Mouse (Mus musculus): ENCODE measurements at regions not wholly inside any gene's neighbourhood (a gene's known extent, or its start where the extent isn't known, plus 50 kb on each side); places are given as distances from the start of the nearest gene placed in this dataset.

DNA sequence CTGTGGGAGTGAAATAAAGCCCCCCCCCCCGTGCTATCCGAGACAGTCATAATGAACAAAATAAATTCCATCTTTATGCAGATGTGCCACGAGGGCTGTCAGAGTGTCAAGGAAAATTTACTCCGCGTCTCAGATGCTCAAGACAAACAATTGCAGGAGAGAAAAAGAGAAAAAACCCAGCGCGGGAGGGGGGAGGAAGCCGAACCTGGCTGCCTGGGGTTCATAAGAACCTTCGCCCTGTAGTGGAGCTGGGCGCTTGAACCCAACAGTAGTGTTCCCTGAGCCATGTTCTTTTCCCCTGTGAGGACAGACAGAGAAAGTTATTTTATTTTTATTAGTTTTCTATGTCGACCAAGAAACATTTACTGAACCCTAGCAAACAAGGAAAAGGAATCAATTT, 324.1 kb downstream of the Cd83 start:
- TF ChIP-seq CTCF (conservative IDR thresholded peaks at IDR 0.05; ENCODE audit: low read length): no peak
- no peak for TF ChIP-seq POU5F1 (IDR thresholded peaks at IDR 0.05; ENCODE audit: borderline replicate concordance, low read length)
- no peak for TF ChIP-seq NANOG (IDR thresholded peaks at IDR 0.05; ENCODE audit: borderline replicate concordance, low read length)

Data from E14TG2a.4 (cell line).